Mouse (Mus musculus): ENCODE measurements around the gene Aprt. TPM values are rescaled to one million over a fixed set of nuclear protein-coding genes. Genes with fewer than 3 reads are reported as not detected.

Gene Aprt
- total RNA-seq, 1 experiment: 400 TPM

DNA sequence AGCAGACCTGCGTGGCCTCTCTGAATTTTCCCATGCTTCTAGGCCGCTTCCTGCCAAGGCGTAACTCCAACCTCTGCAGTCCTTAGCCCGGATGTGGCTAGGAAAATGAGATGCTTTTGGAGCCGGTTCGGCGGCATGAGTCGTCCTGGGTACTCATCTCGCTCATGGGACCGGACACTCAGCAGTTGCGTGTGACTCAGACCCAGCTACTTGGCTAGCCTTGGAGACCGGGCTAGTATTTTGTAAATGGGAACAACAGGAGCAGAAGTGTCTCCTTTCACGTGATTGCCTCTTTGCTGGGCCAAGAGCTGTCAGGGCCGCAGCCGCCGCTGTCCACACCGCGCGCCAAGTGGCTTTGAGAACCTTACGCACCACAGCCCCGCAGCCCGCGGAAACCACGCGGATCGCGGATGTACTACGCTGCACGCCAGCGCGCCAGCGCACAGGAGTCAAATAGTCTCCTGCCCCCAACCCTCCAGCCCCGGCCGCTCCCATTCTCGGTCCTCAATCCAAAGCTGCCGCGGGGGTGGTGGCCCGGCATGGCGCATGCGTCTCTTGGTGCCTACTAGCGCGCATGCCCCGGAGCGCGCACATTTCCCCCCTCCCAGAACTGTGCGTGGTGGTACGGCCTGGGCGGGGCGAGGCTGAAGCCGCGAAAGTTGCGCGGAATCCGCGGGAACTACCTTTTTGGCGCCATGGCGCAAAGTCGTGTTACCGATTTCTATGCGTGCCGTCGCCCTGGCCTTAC, 9.2 kb downstream of the Aprt start, which contains the start of gene Cdt1:
Gene Cdt1 (plus strand): TSS at position 655 of the 748 bp plus-strand sequence.
- Histone ChIP-seq H3K4me1 (ENCODE audit: control insufficient read depth in 2 of 2, insufficient read depth in 2 of 2, low read length in 2 of 2, poor library complexity in 1 of 2) (peaks cover 7 to 15% of the 10 kb centered on the region in 2 experiments; a peak in 3 of 4 replicates), H3K4me3 (ENCODE audit: insufficient read depth in 1 of 2, low read depth in 1 of 2, low read length in 2 of 2, poor library complexity in 1 of 2, severe bottlenecking in 1 of 2) (peak within 1 kb of the TSS; percentile 73 to 99), H3K9ac (ENCODE audit: insufficient read depth, low read depth, low read length, poor library complexity, severe bottlenecking) (peak within 1 kb of the TSS; percentile 100), H3K36me3 (ENCODE audit: control insufficient read depth, insufficient read depth, low read length, poor library complexity, severe bottlenecking) (peaks cover 38% of the 10 kb centered on the region), H3K9me3 (ENCODE audit: control insufficient read depth, insufficient read depth, low read depth, low read length) (no peaks in the 10 kb centered on the region), H3K27ac (ENCODE audit: insufficient read depth, low read depth, low read length, poor library complexity, severe bottlenecking) (peak within 1 kb of the TSS; percentile 95)
- in situ Hi-C loops (cut with MboI; ENCODE audit: low sequenced_read_pairs in 2 of 2, unreplicated experiment in 2 of 2): no loop called here
- DNase-seq (ENCODE audit: low read depth, low spot score): peak; percentile 93
- TF ChIP-seq ZC3H11A (IDR thresholded peaks at IDR 0.05; ENCODE audit: borderline replicate concordance, low read depth, low read length): no peak
- peak; percentile 66; the same call in 1 of the 2 replicates for TF ChIP-seq HCFC1 (IDR thresholded peaks at IDR 0.05; ENCODE audit: borderline replicate concordance, insufficient read depth, low read length)

DNA sequence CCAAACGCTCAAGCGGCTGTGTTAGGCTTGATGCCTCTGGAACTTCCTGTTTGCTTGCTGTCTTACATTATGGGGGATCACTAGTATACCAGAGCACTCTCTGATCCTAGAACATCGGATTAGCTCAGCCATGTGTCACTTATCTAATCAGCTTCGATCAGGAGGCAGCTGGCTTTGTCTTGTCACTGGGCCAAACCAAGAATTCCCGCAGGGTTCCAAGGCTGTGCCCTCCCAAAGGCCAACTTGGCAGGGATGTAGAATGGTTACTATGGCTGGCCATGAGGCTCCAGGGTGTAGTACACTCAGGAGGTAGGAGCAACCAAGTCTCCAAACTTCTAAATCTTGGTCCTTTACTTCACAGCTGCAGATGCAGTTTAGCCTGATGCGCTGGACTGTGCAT, 9.9 kb downstream of the Aprt start:
- H3K9me3 ChIP-seq (ENCODE audit: control insufficient read depth, insufficient read depth, low read depth, low read length): no peaks in the 10 kb centered on the region
- peaks cover 31% of the 10 kb centered on the region for H3K36me3 ChIP-seq (ENCODE audit: control insufficient read depth, insufficient read depth, low read length, poor library complexity, severe bottlenecking)
- H3K4me1 ChIP-seq (ENCODE audit: control insufficient read depth in 2 of 2, insufficient read depth in 2 of 2, low read length in 2 of 2, poor library complexity in 1 of 2): peaks cover 7 to 10% of the 10 kb centered on the region in 2 experiments; a peak in 3 of 4 replicates
- in situ Hi-C loops (cut with MboI; ENCODE audit: low sequenced_read_pairs in 2 of 2, unreplicated experiment in 2 of 2): no loop called here
- peak overlapping the region; percentile 87 for H3K9ac ChIP-seq (ENCODE audit: insufficient read depth, low read depth, low read length, poor library complexity, severe bottlenecking)
- H3K27ac ChIP-seq (ENCODE audit: insufficient read depth, low read depth, low read length, poor library complexity, severe bottlenecking): peak overlapping the region; percentile 85
- TF ChIP-seq ZC3H11A (IDR thresholded peaks at IDR 0.05; ENCODE audit: borderline replicate concordance, low read depth, low read length) (no peak), MAFK (IDR thresholded peaks at IDR 0.05; ENCODE audit: insufficient read depth, low read depth, low read length) (no peak), ZNF384 (IDR thresholded peaks at IDR 0.05; ENCODE audit: low read depth, low read length) (no peak), CHD2 (IDR thresholded peaks at IDR 0.05; ENCODE audit: low read depth, low read length) (no peak), HCFC1 (IDR thresholded peaks at IDR 0.05; ENCODE audit: borderline replicate concordance, insufficient read depth, low read length) (no peak)
- DNase-seq (ENCODE audit: low read depth, low spot score): no peak
- peak overlapping the region; percentile 41 to 99 for H3K4me3 ChIP-seq (ENCODE audit: insufficient read depth in 1 of 2, low read depth in 1 of 2, low read length in 2 of 2, poor library complexity in 1 of 2, severe bottlenecking in 1 of 2)

DNA sequence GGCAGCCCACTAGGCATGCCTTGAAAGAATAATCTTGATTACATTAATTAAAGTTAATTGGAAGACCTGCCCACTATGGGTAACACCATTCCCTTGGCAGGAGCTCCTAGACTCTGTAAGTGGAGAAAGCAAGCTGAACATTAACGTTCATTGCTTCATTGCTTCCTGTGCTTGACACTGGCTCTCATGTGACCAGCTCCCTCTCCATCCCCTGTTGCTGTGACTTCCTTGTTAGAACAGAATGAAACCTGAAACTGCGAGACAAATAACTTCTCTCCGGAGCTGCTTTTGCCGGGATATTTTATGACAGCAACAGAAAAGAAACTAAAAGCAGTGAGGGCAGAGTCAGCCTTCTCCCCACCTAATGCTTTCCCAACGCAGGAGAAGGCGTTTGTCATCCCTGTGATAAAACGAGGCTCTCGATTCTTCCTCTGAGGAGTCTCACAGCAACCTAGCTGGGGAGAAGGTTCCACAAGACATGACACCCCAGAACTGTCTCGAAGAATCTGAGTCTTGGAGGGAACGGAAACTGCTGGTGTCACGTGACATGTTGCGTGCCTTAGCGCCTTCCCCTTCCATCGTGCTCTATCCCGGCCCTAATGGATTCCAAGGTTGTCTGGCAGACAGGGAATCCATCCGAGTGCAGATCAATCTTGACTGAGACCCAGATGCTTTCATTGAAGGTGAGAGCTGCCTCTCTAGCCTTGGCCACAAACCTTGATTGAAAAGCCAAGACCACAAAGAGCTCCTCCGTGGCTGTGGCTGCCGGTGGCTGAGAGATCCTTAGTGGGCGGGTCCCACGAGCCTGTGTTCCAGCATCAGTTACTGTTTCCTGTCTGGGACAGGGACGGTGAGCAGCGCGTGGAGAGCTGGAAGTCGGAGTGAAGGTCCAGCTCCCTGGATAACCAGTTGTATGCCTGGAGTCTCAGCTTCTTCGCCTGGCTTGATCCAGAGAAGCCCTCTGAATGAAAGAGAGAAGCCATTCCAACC, 12.1 kb downstream of the Aprt start:
- Histone ChIP-seq H3K36me3 (ENCODE audit: control insufficient read depth, insufficient read depth, low read length, poor library complexity, severe bottlenecking) (peaks cover 10% of the 10 kb centered on the region), H3K27ac (ENCODE audit: insufficient read depth, low read depth, low read length, poor library complexity, severe bottlenecking) (peak overlapping the region; percentile 33), H3K9me3 (ENCODE audit: control insufficient read depth, insufficient read depth, low read depth, low read length) (no peaks in the 10 kb centered on the region), H3K4me1 (ENCODE audit: control insufficient read depth in 2 of 2, insufficient read depth in 2 of 2, low read length in 2 of 2, poor library complexity in 1 of 2) (peaks cover 4 to 7% of the 10 kb centered on the region in 2 experiments; a peak in 3 of 4 replicates), H3K4me3 (ENCODE audit: insufficient read depth in 1 of 2, low read depth in 1 of 2, low read length in 2 of 2, poor library complexity in 1 of 2, severe bottlenecking in 1 of 2) (peak overlapping the region; percentile 27 to 43; a peak in 3 of 4 replicates), H3K9ac (ENCODE audit: insufficient read depth, low read depth, low read length, poor library complexity, severe bottlenecking) (peak overlapping the region; percentile 78)
- in situ Hi-C loops (cut with MboI; ENCODE audit: low sequenced_read_pairs in 2 of 2, unreplicated experiment in 2 of 2): no loop called here
- TF ChIP-seq HCFC1 (IDR thresholded peaks at IDR 0.05; ENCODE audit: borderline replicate concordance, insufficient read depth, low read length) (no peak), MAFK (IDR thresholded peaks at IDR 0.05; ENCODE audit: insufficient read depth, low read depth, low read length) (no peak), ZC3H11A (IDR thresholded peaks at IDR 0.05; ENCODE audit: borderline replicate concordance, low read depth, low read length) (no peak), ZNF384 (IDR thresholded peaks at IDR 0.05; ENCODE audit: low read depth, low read length) (no peak), CHD2 (IDR thresholded peaks at IDR 0.05; ENCODE audit: low read depth, low read length) (no peak)
- no peak for DNase-seq (ENCODE audit: low read depth, low spot score)

DNA sequence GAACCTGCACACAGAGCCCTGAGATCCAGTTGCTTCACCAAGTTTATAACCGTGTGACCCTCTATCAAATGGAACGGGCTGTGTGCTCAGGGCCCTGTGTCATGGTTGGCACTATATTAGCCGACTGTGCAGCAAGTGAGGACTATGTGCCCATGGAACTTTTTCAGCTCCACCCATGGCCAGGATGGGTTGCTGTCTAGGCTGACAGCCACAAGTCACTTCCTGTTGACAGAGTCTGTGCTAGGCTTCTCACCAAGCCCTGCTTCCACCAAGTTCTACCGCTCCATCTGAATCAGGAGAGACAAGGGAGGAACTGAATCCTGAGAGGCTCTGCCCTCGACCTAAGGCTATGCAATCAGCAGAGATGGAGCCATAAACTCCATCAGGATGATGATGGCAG, 15.5 kb downstream of the Aprt start:
- TF ChIP-seq MAFK (IDR thresholded peaks at IDR 0.05; ENCODE audit: insufficient read depth, low read depth, low read length) (no peak), HCFC1 (IDR thresholded peaks at IDR 0.05; ENCODE audit: borderline replicate concordance, insufficient read depth, low read length) (no peak), ZC3H11A (IDR thresholded peaks at IDR 0.05; ENCODE audit: borderline replicate concordance, low read depth, low read length) (no peak), CHD2 (IDR thresholded peaks at IDR 0.05; ENCODE audit: low read depth, low read length) (no peak), ZNF384 (IDR thresholded peaks at IDR 0.05; ENCODE audit: low read depth, low read length) (no peak)
- H3K36me3 ChIP-seq (ENCODE audit: control insufficient read depth, insufficient read depth, low read length, poor library complexity, severe bottlenecking): no peaks in the 10 kb centered on the region
- H3K9me3 ChIP-seq (ENCODE audit: control insufficient read depth, insufficient read depth, low read depth, low read length): no peaks in the 10 kb centered on the region
- DNase-seq (ENCODE audit: low read depth, low spot score): no peak
- peaks cover 7 to 12% of the 10 kb centered on the region in 2 experiments for H3K4me1 ChIP-seq (ENCODE audit: control insufficient read depth in 2 of 2, insufficient read depth in 2 of 2, low read length in 2 of 2, poor library complexity in 1 of 2)
- no peak overlapping the region for H3K9ac ChIP-seq (ENCODE audit: insufficient read depth, low read depth, low read length, poor library complexity, severe bottlenecking)
- no peak overlapping the region for H3K4me3 ChIP-seq (ENCODE audit: insufficient read depth in 1 of 2, low read depth in 1 of 2, low read length in 2 of 2, poor library complexity in 1 of 2, severe bottlenecking in 1 of 2)
- no peak overlapping the region for H3K27ac ChIP-seq (ENCODE audit: insufficient read depth, low read depth, low read length, poor library complexity, severe bottlenecking)
- in situ Hi-C loops (cut with MboI; ENCODE audit: low sequenced_read_pairs in 2 of 2, unreplicated experiment in 2 of 2): no loop called here

Measured in ES-E14 (cell line).